Mouse (Mus musculus): ENCODE results near the gene Gm16181. TPM values are rescaled to one million over a fixed set of nuclear protein-coding genes. Genes with fewer than 3 reads are reported as not detected.

Gene Gm16181
- polyA plus RNA-seq, 1 experiment from 2014 or later, result 0.89 TPM

- Histone ChIP-seq H3K27me3 (ENCODE audit: control insufficient read depth, insufficient read depth, low read length) (peaks cover 25% of the 10 kb centered on the region), H3K9me3 (ENCODE audit: control insufficient read depth, low read length) (no peaks in the 10 kb centered on the region), H3K4me1 (ENCODE audit: control insufficient read depth, insufficient read depth, low read length) (no peaks in the 10 kb centered on the region), H3K9ac (ENCODE audit: low read depth, low read length) (peak within 1 kb of the TSS; percentile 50), H3K27ac (ENCODE audit: low read depth, low read length) (no peak within 1 kb of the TSS), H3K4me2 (replicated peaks; ENCODE audit: low read depth, low read length) (peak within 1 kb of the TSS; percentile 99), H3K4me3 (ENCODE audit: low read length) (peak within 1 kb of the TSS; percentile 64), H3K36me3 (ENCODE audit: control insufficient read depth, insufficient read depth, low read length) (no peaks in the 10 kb centered on the region)
- peak; percentile 90 for ATAC-seq (ENCODE audit: low FRiP score, low TSS enrichment)
- 1% methylated on average over 73 of the region's 73 CpGs for WGBS
These were observed 42.3 kb downstream of the Gm16181 start, which contains the start of gene H2-D1 for GRCm38 (mm10) chr17:35262664-35263522. Gene H2-D1, plus strand, starts transcription at chr17:35262730.

- Histone ChIP-seq H3K9me3 (ENCODE audit: control insufficient read depth, low read length) (no peaks in the 10 kb centered on the region), H3K4me2 (replicated peaks; ENCODE audit: low read depth, low read length) (peak overlapping the region; percentile 99), H3K27me3 (ENCODE audit: control insufficient read depth, insufficient read depth, low read length) (peaks cover 25% of the 10 kb centered on the region), H3K4me1 (ENCODE audit: control insufficient read depth, insufficient read depth, low read length) (no peaks in the 10 kb centered on the region), H3K27ac (ENCODE audit: low read depth, low read length) (no peak overlapping the region), H3K36me3 (ENCODE audit: control insufficient read depth, insufficient read depth, low read length) (no peaks in the 10 kb centered on the region), H3K9ac (ENCODE audit: low read depth, low read length) (peak overlapping the region; percentile 50), H3K4me3 (ENCODE audit: low read length) (peak overlapping the region; percentile 64)
- ATAC-seq (ENCODE audit: low FRiP score, low TSS enrichment), result peak; percentile 28; the same call in 1 of the 2 replicates
- WGBS, result 1% methylated on average over 28 of the region's 31 CpGs
These were observed 42.9 kb downstream of the Gm16181 start for GRCm38 (mm10) chr17:35263523-35263883.

- no peak overlapping the region for H3K4me2 ChIP-seq (replicated peaks; ENCODE audit: low read depth, low read length)
- H3K27ac ChIP-seq (ENCODE audit: low read depth, low read length), result no peak overlapping the region
- H3K36me3 ChIP-seq (ENCODE audit: control insufficient read depth, insufficient read depth, low read length), result no peaks in the 10 kb centered on the region
- no peaks in the 10 kb centered on the region for H3K9me3 ChIP-seq (ENCODE audit: control insufficient read depth, low read length)
- no peak for ATAC-seq (ENCODE audit: low FRiP score, low TSS enrichment)
- WGBS, result 55% methylated on average over 1 of the region's 1 CpGs
- H3K4me3 ChIP-seq (ENCODE audit: low read length), result no peak overlapping the region
- H3K27me3 ChIP-seq (ENCODE audit: control insufficient read depth, insufficient read depth, low read length), result peaks cover 19% of the 10 kb centered on the region; the same call in 1 of the 2 replicates
- no peaks in the 10 kb centered on the region for H3K4me1 ChIP-seq (ENCODE audit: control insufficient read depth, insufficient read depth, low read length)
- no peak overlapping the region for H3K9ac ChIP-seq (ENCODE audit: low read depth, low read length)
These were observed 46.9 kb downstream of the Gm16181 start for GRCm38 (mm10) chr17:35267399-35268086.

- Histone ChIP-seq H3K4me2 (replicated peaks; ENCODE audit: low read depth, low read length) (no peak overlapping the region), H3K27ac (ENCODE audit: low read depth, low read length) (no peak overlapping the region), H3K4me1 (ENCODE audit: control insufficient read depth, insufficient read depth, low read length) (no peaks in the 10 kb centered on the region), H3K27me3 (ENCODE audit: control insufficient read depth, insufficient read depth, low read length) (peaks cover 5% of the 10 kb centered on the region; the same call in 1 of the 2 replicates), H3K9ac (ENCODE audit: low read depth, low read length) (no peak overlapping the region), H3K4me3 (ENCODE audit: low read length) (no peak overlapping the region), H3K9me3 (ENCODE audit: control insufficient read depth, low read length) (peaks cover 4% of the 10 kb centered on the region), H3K36me3 (ENCODE audit: control insufficient read depth, insufficient read depth, low read length) (no peaks in the 10 kb centered on the region)
- 35% methylated on average over 3 of the region's 3 CpGs for WGBS
- ATAC-seq (ENCODE audit: low FRiP score, low TSS enrichment), result 0 out of 2 replicates have a peak, but pooled peaks have one; percentile 64
These were observed 49.2 kb downstream of the Gm16181 start for GRCm38 (mm10) chr17:35269653-35270347.

GRCm38 (mm10) chr17:35272249-35272648 lies 51.6 kb downstream of the Gm16181 start:
- Histone ChIP-seq H3K4me2 (replicated peaks; ENCODE audit: low read depth, low read length) (no peak overlapping the region), H3K27ac (ENCODE audit: low read depth, low read length) (no peak overlapping the region), H3K27me3 (ENCODE audit: control insufficient read depth, insufficient read depth, low read length) (peaks cover 9% of the 10 kb centered on the region), H3K4me3 (ENCODE audit: low read length) (no peak overlapping the region), H3K9me3 (ENCODE audit: control insufficient read depth, low read length) (peaks cover 4% of the 10 kb centered on the region), H3K4me1 (ENCODE audit: control insufficient read depth, insufficient read depth, low read length) (no peaks in the 10 kb centered on the region), H3K9ac (ENCODE audit: low read depth, low read length) (no peak overlapping the region), H3K36me3 (ENCODE audit: control insufficient read depth, insufficient read depth, low read length) (no peaks in the 10 kb centered on the region)
- WGBS, result 76% methylated on average over 3 of the region's 3 CpGs
- no peak for ATAC-seq (ENCODE audit: low FRiP score, low TSS enrichment)

Small RNAs within 50 kb of the gene (microRNA-seq; reads per million reads assigned to microRNA genes)
- gene Mir6973a (not detected), gene Mir6974 (not detected), gene Mir6975 (2.5 reads per million, percentile 8 among the genes with 10 or more reads in this experiment), gene Mir8094 (not detected)

Other genes with a start within 250 kb of the Gm16181 start
- 4.3 and 4.8 TPM in 2 replicates for gene Hspa1a, start 248.7 kb upstream of the Gm16181 start, polyA plus RNA-seq (2014; fragmentation: Nextera tagmentation; extraction: Ambion mirVana)
- gene Hspa1l, start 248.1 kb upstream of the Gm16181 start, polyA plus RNA-seq (2014; fragmentation: Nextera tagmentation; extraction: Ambion mirVana), result 0.79 and 1.3 TPM in 2 replicates
- 240 and 246 TPM in 2 replicates for gene Lsm2, start 239.0 kb upstream of the Gm16181 start, polyA plus RNA-seq (2014; fragmentation: Nextera tagmentation; extraction: Ambion mirVana)
- 96.4 and 137 TPM in 2 replicates for gene Vars, start 219.8 kb upstream of the Gm16181 start, polyA plus RNA-seq (2014; fragmentation: Nextera tagmentation; extraction: Ambion mirVana)
- 0.13 and 0.28 TPM in 2 replicates for gene Vwa7, start 204.3 kb upstream of the Gm16181 start, polyA plus RNA-seq (2014; fragmentation: Nextera tagmentation; extraction: Ambion mirVana)
- 6.6 and 10.9 TPM in 2 replicates for gene Sapcd1, start 192.8 kb upstream of the Gm16181 start, polyA plus RNA-seq (2014; fragmentation: Nextera tagmentation; extraction: Ambion mirVana)
- 4.9 and 5.9 TPM in 2 replicates for gene Msh5, start 174.1 kb upstream of the Gm16181 start, polyA plus RNA-seq (2014; fragmentation: Nextera tagmentation; extraction: Ambion mirVana)
- 72.1 and 172 TPM in 2 replicates for gene Clic1, start 170.9 kb upstream of the Gm16181 start, polyA plus RNA-seq (2014; fragmentation: Nextera tagmentation; extraction: Ambion mirVana)
- 355 and 422 TPM in 2 replicates for gene Ddah2, start 161.8 kb upstream of the Gm16181 start, polyA plus RNA-seq (2014; fragmentation: Nextera tagmentation; extraction: Ambion mirVana)
- 0.20 and 0.30 TPM in 2 replicates for gene Ly6g6c, start 155.4 kb upstream of the Gm16181 start, polyA plus RNA-seq (2014; fragmentation: Nextera tagmentation; extraction: Ambion mirVana)
- 0.36 and 0.46 TPM in 2 replicates for gene Mpig6b, start 154.7 kb upstream of the Gm16181 start, polyA plus RNA-seq (2014; fragmentation: Nextera tagmentation; extraction: Ambion mirVana)
- 0.81 and 1.3 TPM in 2 replicates for gene Ly6g6e, start 143.9 kb upstream of the Gm16181 start, polyA plus RNA-seq (2014; fragmentation: Nextera tagmentation; extraction: Ambion mirVana)
- gene Ly6g6d, start 142.8 kb upstream of the Gm16181 start, polyA plus RNA-seq (2014; fragmentation: Nextera tagmentation; extraction: Ambion mirVana), result 4.3 and 4.8 TPM in 2 replicates
- gene Ly6g6f, start 135.2 kb upstream of the Gm16181 start, polyA plus RNA-seq (2014; fragmentation: Nextera tagmentation; extraction: Ambion mirVana), result 0.31 and 0.34 TPM in 2 replicates
- 73.9 and 85.7 TPM in 2 replicates for gene Abhd16a, start 131.6 kb upstream of the Gm16181 start, polyA plus RNA-seq (2014; fragmentation: Nextera tagmentation; extraction: Ambion mirVana)
- not detected in 2 replicates for gene Ly6g5c, start 112.6 kb upstream of the Gm16181 start, polyA plus RNA-seq (2014; fragmentation: Nextera tagmentation; extraction: Ambion mirVana)
- gene Ly6g5b, start 105.4 kb upstream of the Gm16181 start, polyA plus RNA-seq (2014; fragmentation: Nextera tagmentation; extraction: Ambion mirVana), result 1.2 and 1.3 TPM in 2 replicates
- 19.4 and 20.8 TPM in 2 replicates for gene Gpank1, start 99.4 kb upstream of the Gm16181 start, polyA plus RNA-seq (2014; fragmentation: Nextera tagmentation; extraction: Ambion mirVana)
- gene Csnk2b, start 98.8 kb upstream of the Gm16181 start, polyA plus RNA-seq (2014; fragmentation: Nextera tagmentation; extraction: Ambion mirVana), result 325 and 334 TPM in 2 replicates
- gene D17H6S53E, start 94.5 kb upstream of the Gm16181 start, polyA plus RNA-seq (2014; fragmentation: Nextera tagmentation; extraction: Ambion mirVana), result 9.4 and 10.0 TPM in 2 replicates
- 9.7 and 10.4 TPM in 2 replicates for gene Apom, start 88.8 kb upstream of the Gm16181 start, polyA plus RNA-seq (2014; fragmentation: Nextera tagmentation; extraction: Ambion mirVana)
- 82.6 and 99.0 TPM in 2 replicates for gene Bag6, start 85.7 kb upstream of the Gm16181 start, polyA plus RNA-seq (2014; fragmentation: Nextera tagmentation; extraction: Ambion mirVana)
- 248 and 262 TPM in 2 replicates for gene Prrc2a, start 55.9 kb upstream of the Gm16181 start, polyA plus RNA-seq (2014; fragmentation: Nextera tagmentation; extraction: Ambion mirVana)
- 9.7 and 10.9 TPM in 2 replicates for gene Aif1, start 44.8 kb upstream of the Gm16181 start, polyA plus RNA-seq (2014; fragmentation: Nextera tagmentation; extraction: Ambion mirVana)
- 12.2 and 15.9 TPM in 2 replicates for gene Lst1, start 32.4 kb upstream of the Gm16181 start, polyA plus RNA-seq (2014; fragmentation: Nextera tagmentation; extraction: Ambion mirVana)
- gene Ltb, start 26.4 kb upstream of the Gm16181 start, polyA plus RNA-seq (2014; fragmentation: Nextera tagmentation; extraction: Ambion mirVana), result 0.34 and 1.4 TPM in 2 replicates
- gene Tnf, start 18.8 kb upstream of the Gm16181 start, polyA plus RNA-seq (2014; fragmentation: Nextera tagmentation; extraction: Ambion mirVana), result not detected in 2 replicates
- 0.14 TPM in 1 of 2 replicates, not detected in the other for gene Lta, start 15.5 kb upstream of the Gm16181 start, polyA plus RNA-seq (2014; fragmentation: Nextera tagmentation; extraction: Ambion mirVana)
- gene Atp6v1g2, start 12.8 kb downstream of the Gm16181 start, polyA plus RNA-seq (2014; fragmentation: Nextera tagmentation; extraction: Ambion mirVana), result 5.3 and 6.4 TPM in 2 replicates
- 3.3 and 6.0 TPM in 2 replicates for gene Nfkbil1, start 15.0 kb downstream of the Gm16181 start, polyA plus RNA-seq (2014; fragmentation: Nextera tagmentation; extraction: Ambion mirVana)
- 525 and 616 TPM in 2 replicates for gene Ddx39b, start 20.9 kb downstream of the Gm16181 start, polyA plus RNA-seq (2014; fragmentation: Nextera tagmentation; extraction: Ambion mirVana)
- 38.3 and 42.8 TPM in 2 replicates for gene H2-D1, start 41.9 kb downstream of the Gm16181 start, polyA plus RNA-seq (2014; fragmentation: Nextera tagmentation; extraction: Ambion mirVana)
- gene H2-Q1, start 99.6 kb downstream of the Gm16181 start, polyA plus RNA-seq (2014; fragmentation: Nextera tagmentation; extraction: Ambion mirVana), result not detected in 2 replicates
- 0.24 and 0.37 TPM in 2 replicates for gene H2-Q2, start 121.4 kb downstream of the Gm16181 start, polyA plus RNA-seq (2014; fragmentation: Nextera tagmentation; extraction: Ambion mirVana)
- gene H2-Q4, start 158.8 kb downstream of the Gm16181 start, polyA plus RNA-seq (2014; fragmentation: Nextera tagmentation; extraction: Ambion mirVana), result 3.2 and 3.6 TPM in 2 replicates
- 2.2 and 2.8 TPM in 2 replicates for gene H2-Q6, start 204.0 kb downstream of the Gm16181 start, polyA plus RNA-seq (2014; fragmentation: Nextera tagmentation; extraction: Ambion mirVana)
- 11.6 and 15.4 TPM in 2 replicates for gene H2-Q7, start 218.3 kb downstream of the Gm16181 start, polyA plus RNA-seq (2014; fragmentation: Nextera tagmentation; extraction: Ambion mirVana)
- 0.26 and 0.39 TPM in 2 replicates for gene H2-Q10, start 249.3 kb downstream of the Gm16181 start, polyA plus RNA-seq (2014; fragmentation: Nextera tagmentation; extraction: Ambion mirVana)

All from kidney, embryonic 14.5 days (tissue).